Mouse (Mus musculus) bone marrow, adult 2 months (tissue): ENCODE data around the gene Slc35b3.

Experiments
- CTCF ChIP-seq: fragments of 200-500 bp; IDR thresholded peaks from 2 replicates; pipeline ENCODE4 v1.5.1; 2011; ENCODE audit warnings: low read length, control low read depth; ENCODE audit not compliant: control insufficient read depth, insufficient read depth
- POLR2A ChIP-seq: fragments of 200-500 bp; IDR thresholded peaks from 2 replicates; pipeline ENCODE4 v1.6.1; 2011; ENCODE audit warnings: low read depth, mild to moderate bottlenecking, control low read depth, low read length, borderline replicate concordance; ENCODE audit not compliant: control insufficient read depth

- TF ChIP-seq CTCF: no peak
- no peak for TF ChIP-seq POLR2A
Observed at GRCm38 (mm10) chr13:38972602-38973001, 11.9 kb upstream of the Slc35b3 start.
